Mouse (Mus musculus) brown adipose tissue, adult 24 weeks (tissue): Measurements from ENCODE around the gene Olfr727. TPM values are rescaled to one million over a fixed set of nuclear protein-coding genes. Genes with fewer than 3 reads are reported as not detected.

Experiments used
- H3K27ac ChIP-seq: fragments of 200-500 bp; replicated peaks from 2 replicates; pipeline ENCODE4 v1.5.1; 2012; ENCODE audit warnings: low read depth, mild to moderate bottlenecking, low read length
- H3K4me1 ChIP-seq: fragments of 200-500 bp; 2 replicates; pipeline ENCODE4 v1.6.1; 2012; ENCODE audit warnings: low read length, mixed read lengths; ENCODE audit not compliant: control insufficient read depth, insufficient read depth, insufficient read length
- H3K4me3 ChIP-seq: fragments of 200-500 bp; 2 replicates; pipeline ENCODE4 v1.5.1; 2012; ENCODE audit warnings: low read depth, mild to moderate bottlenecking, low read length, moderate library complexity; ENCODE audit not compliant: insufficient read depth
- polyA plus RNA-seq: library from polyadenylated mRNA; stranded (reverse); fragments of >200 nt; gene quantifications from 2 replicates; pipeline ENCODE4 v1.2.4, GENCODE M21; 2012; ENCODE audit not compliant: missing spikeins, insufficient read depth, insufficient read length

Gene Olfr727
- polyA plus RNA-seq: not detected in 2 replicates

DNA sequence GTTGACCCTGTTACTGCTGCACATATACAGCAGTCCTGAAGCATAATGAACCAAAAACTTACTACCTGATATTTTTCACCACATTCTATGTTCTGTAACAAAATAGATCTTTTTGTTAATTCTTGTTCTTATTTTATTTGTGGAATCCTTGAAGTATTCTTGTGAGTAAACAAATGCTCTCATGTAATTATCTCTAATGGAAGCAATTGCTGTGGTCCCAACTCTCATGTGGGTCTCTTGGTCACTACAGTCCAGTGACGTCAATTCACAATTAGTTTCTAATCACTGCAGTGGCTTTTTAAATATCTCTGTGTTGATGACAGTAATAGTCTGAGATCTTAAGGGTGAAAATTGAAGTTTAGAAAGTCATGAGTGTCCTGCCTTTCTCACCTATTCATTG, at the start of gene Olfr727:
Gene Olfr727 (plus strand): TSS at position 301 of the 400 bp plus-strand sequence.
- Histone ChIP-seq H3K4me1 (no peaks in the 10 kb centered on the region), H3K27ac (no peak within 1 kb of the TSS), H3K4me3 (no peak within 1 kb of the TSS)

GRCm38 (mm10) chr14:50090853-50091252, 32.1 kb upstream of the Olfr727 start, which contains the start of gene Olfr726:
Gene Olfr726 (minus strand): TSS chr14:50090953.
- Histone ChIP-seq H3K4me3 (no peak within 1 kb of the TSS), H3K4me1 (no peaks in the 10 kb centered on the region), H3K27ac (no peak within 1 kb of the TSS)

DNA sequence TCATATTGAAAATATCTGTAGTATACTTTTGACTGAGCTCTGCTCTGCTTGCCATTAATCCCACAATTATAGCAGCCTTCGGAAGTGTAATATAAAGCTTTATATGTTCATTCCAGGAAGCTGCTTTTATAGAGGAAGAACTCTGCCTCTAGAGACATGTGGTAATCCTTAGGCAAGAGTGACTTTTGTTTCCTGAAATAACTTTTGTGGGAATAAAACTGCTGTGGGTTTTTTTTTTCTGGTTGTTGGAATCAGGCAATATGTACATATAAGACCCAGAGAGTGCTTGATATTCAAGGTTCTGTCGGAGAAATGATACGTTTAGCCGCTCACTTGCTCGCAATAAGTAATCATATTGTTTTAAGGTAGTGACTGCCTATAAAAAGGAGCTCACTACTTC, 19.6 kb downstream of the Olfr727 start, which contains the start of gene Olfr728:
Gene Olfr728 (minus strand): TSS at position 101 of the 400 bp plus-strand sequence.
- no peak within 1 kb of the TSS for H3K4me3 ChIP-seq
- no peak within 1 kb of the TSS for H3K27ac ChIP-seq
- H3K4me1 ChIP-seq: no peaks in the 10 kb centered on the region

DNA sequence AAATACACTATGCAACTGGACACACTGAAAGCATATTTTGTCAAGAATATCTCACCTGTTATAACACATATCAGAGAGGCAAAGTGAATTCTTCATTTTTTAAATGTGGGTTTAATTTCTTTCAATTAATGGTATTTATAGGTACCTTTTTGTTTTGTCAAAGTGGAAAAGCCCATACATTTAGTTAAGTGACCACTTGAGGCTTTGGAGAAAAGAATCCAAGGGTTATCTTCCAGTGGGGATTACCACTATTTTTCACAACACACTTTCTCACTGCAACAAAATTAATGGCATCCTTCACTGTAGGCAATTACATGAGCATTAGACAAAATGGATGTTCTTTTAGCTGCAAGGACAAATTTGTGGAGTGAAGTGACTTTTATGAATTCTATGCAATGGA, 29.8 kb downstream of the Olfr727 start, which contains the start of gene Olfr729:
Gene Olfr729 (minus strand): TSS at position 101 of the 400 bp plus-strand sequence.
- H3K27ac ChIP-seq: no peak within 1 kb of the TSS
- no peak within 1 kb of the TSS for H3K4me3 ChIP-seq
- no peaks in the 10 kb centered on the region for H3K4me1 ChIP-seq

Other genes starting within 250 kb of the Olfr727 start
- not detected in 2 replicates for gene Olfr722, start 221.2 kb upstream of the Olfr727 start, polyA plus RNA-seq
- gene Olfr723, start 191.4 kb upstream of the Olfr727 start, polyA plus RNA-seq: not detected in 2 replicates
- not detected in 2 replicates for gene Olfr724, start 159.9 kb upstream of the Olfr727 start, polyA plus RNA-seq
- not detected in 2 replicates for gene Olfr725, start 82.8 kb upstream of the Olfr727 start, polyA plus RNA-seq
- gene Olfr726, start 32.2 kb upstream of the Olfr727 start, polyA plus RNA-seq: not detected in 2 replicates
- gene Olfr728, start 19.5 kb downstream of the Olfr727 start, polyA plus RNA-seq: not detected in 2 replicates
- gene Olfr729, start 29.7 kb downstream of the Olfr727 start, polyA plus RNA-seq: not detected in 2 replicates
- gene Olfr730, start 65.0 kb downstream of the Olfr727 start, polyA plus RNA-seq: not detected in 2 replicates
- gene Olfr731, start 118.7 kb downstream of the Olfr727 start, polyA plus RNA-seq: not detected in 2 replicates
- gene Olfr732, start 161.0 kb downstream of the Olfr727 start, polyA plus RNA-seq: not detected in 2 replicates
- gene Olfr733, start 178.3 kb downstream of the Olfr727 start, polyA plus RNA-seq: not detected in 2 replicates
- gene Olfr734, start 203.6 kb downstream of the Olfr727 start, polyA plus RNA-seq: not detected in 2 replicates
- gene Olfr735, start 225.7 kb downstream of the Olfr727 start, polyA plus RNA-seq: not detected in 2 replicates
- gene Tlr11, start 234.7 kb downstream of the Olfr727 start, polyA plus RNA-seq: not detected in 2 replicates